Mouse (Mus musculus): ENCODE results near the gene Klk1b24. TPM values are rescaled to one million over a fixed set of nuclear protein-coding genes. Genes with fewer than 3 reads are reported as not detected.
"Not testable (repeated sequence)": the region's sequence is repeated elsewhere in the genome, so short reads cannot be mapped to it uniquely, and the experiment has no call there.

Gene Klk1b24
- polyA plus RNA-seq, 1 experiment from 2014 or later, result not detected

GRCm38 (mm10) chr7:44222335-44222734, 34.3 kb downstream of the Klk1b24 start:
- H3K9ac ChIP-seq (ENCODE audit: low read depth, low read length); H3K36me3 ChIP-seq (ENCODE audit: control insufficient read depth, insufficient read depth, low read length); H3K27ac ChIP-seq (ENCODE audit: low read depth, low read length); DNase-seq (ENCODE audit: low spot score); H3K4me1 ChIP-seq (replicated peaks; ENCODE audit: control insufficient read depth, insufficient read depth, low read length); H3K9me3 ChIP-seq (ENCODE audit: control insufficient read depth, low read length); ATAC-seq (replicated peaks; ENCODE audit: low FRiP score); H3K4me3 ChIP-seq (ENCODE audit: low read depth, low read length); H3K27me3 ChIP-seq (replicated peaks; ENCODE audit: control insufficient read depth, insufficient read depth, low read length); H3K4me2 ChIP-seq: not testable (repeated sequence)
- 54% methylated on average over 6 of the region's 6 CpGs for WGBS

GRCm38 (mm10) chr7:44225076-44225475, 37.0 kb downstream of the Klk1b24 start, which contains the start of gene Klk1:
TSS of gene Klk1 (plus strand) at chr7:44225360.
- Histone ChIP-seq H3K27me3 (replicated peaks; ENCODE audit: control insufficient read depth, insufficient read depth, low read length) (no peaks in the 10 kb centered on the region), H3K36me3 (ENCODE audit: control insufficient read depth, insufficient read depth, low read length) (no peaks in the 10 kb centered on the region)
- 62% methylated on average over 1 of the region's 1 CpGs for WGBS

GRCm38 (mm10) chr7:44235909-44236308, 47.9 kb downstream of the Klk1b24 start, which contains the start of gene Gm36864:
TSS of gene Gm36864 (plus strand) at chr7:44236177.
- Histone ChIP-seq H3K4me2 (no peak within 1 kb of the TSS), H3K27ac (ENCODE audit: low read depth, low read length) (no peak within 1 kb of the TSS), H3K9me3 (ENCODE audit: control insufficient read depth, low read length) (no peaks in the 10 kb centered on the region), H3K9ac (ENCODE audit: low read depth, low read length) (no peak within 1 kb of the TSS), H3K4me1 (replicated peaks; ENCODE audit: control insufficient read depth, insufficient read depth, low read length) (0 out of 2 replicates have a peak, but pooled peaks cover 3% of the 10 kb centered on the region), H3K4me3 (ENCODE audit: low read depth, low read length) (no peak within 1 kb of the TSS), H3K27me3 (replicated peaks; ENCODE audit: control insufficient read depth, insufficient read depth, low read length) (no peaks in the 10 kb centered on the region), H3K36me3 (ENCODE audit: control insufficient read depth, insufficient read depth, low read length) (no peaks in the 10 kb centered on the region)
- no peak for DNase-seq (ENCODE audit: low spot score)
- ATAC-seq (replicated peaks; ENCODE audit: low FRiP score), result no peak
- 73% methylated on average over 3 of the region's 3 CpGs for WGBS

More at GRCm38 (mm10) chr7:44225076-44225475, 37.0 kb downstream of the Klk1b24 start, which contains the start of gene Klk1:
- ATAC-seq (replicated peaks; ENCODE audit: low FRiP score) (no peak), DNase-seq (ENCODE audit: low spot score) (no peak)
- Histone ChIP-seq H3K9ac (ENCODE audit: low read depth, low read length) (no peak within 1 kb of the TSS), H3K27ac (ENCODE audit: low read depth, low read length) (no peak within 1 kb of the TSS), H3K4me1 (replicated peaks; ENCODE audit: control insufficient read depth, insufficient read depth, low read length) (no peaks in the 10 kb centered on the region), H3K4me3 (ENCODE audit: low read depth, low read length) (no peak within 1 kb of the TSS), H3K4me2 (no peak within 1 kb of the TSS), H3K9me3 (ENCODE audit: control insufficient read depth, low read length) (no peaks in the 10 kb centered on the region)

GRCm38 (mm10) chr7:44239913-44240312, 51.9 kb downstream of the Klk1b24 start:
- Histone ChIP-seq H3K36me3 (ENCODE audit: control insufficient read depth, insufficient read depth, low read length) (no peaks in the 10 kb centered on the region), H3K9me3 (ENCODE audit: control insufficient read depth, low read length) (no peaks in the 10 kb centered on the region), H3K4me3 (ENCODE audit: low read depth, low read length) (no peak overlapping the region), H3K9ac (ENCODE audit: low read depth, low read length) (no peak overlapping the region), H3K4me1 (replicated peaks; ENCODE audit: control insufficient read depth, insufficient read depth, low read length) (0 out of 2 replicates have a peak, but pooled peaks cover 3% of the 10 kb centered on the region), H3K4me2 (no peak overlapping the region), H3K27me3 (replicated peaks; ENCODE audit: control insufficient read depth, insufficient read depth, low read length) (no peaks in the 10 kb centered on the region), H3K27ac (ENCODE audit: low read depth, low read length) (no peak overlapping the region)
- DNase-seq (ENCODE audit: low spot score) (no peak), ATAC-seq (replicated peaks; ENCODE audit: low FRiP score) (no peak)
- whole genome bisulfite sequencing, result 34% methylated on average over 2 of the region's 2 CpGs

- WGBS, result 44% methylated on average over 1 of the region's 1 CpGs
- Histone ChIP-seq H3K4me2 (no peak overlapping the region), H3K27ac (ENCODE audit: low read depth, low read length) (no peak overlapping the region), H3K9ac (ENCODE audit: low read depth, low read length) (no peak overlapping the region), H3K4me1 (replicated peaks; ENCODE audit: control insufficient read depth, insufficient read depth, low read length) (peaks cover 10% of the 10 kb centered on the region), H3K36me3 (ENCODE audit: control insufficient read depth, insufficient read depth, low read length) (no peaks in the 10 kb centered on the region), H3K9me3 (ENCODE audit: control insufficient read depth, low read length) (no peaks in the 10 kb centered on the region), H3K27me3 (replicated peaks; ENCODE audit: control insufficient read depth, insufficient read depth, low read length) (no peaks in the 10 kb centered on the region), H3K4me3 (ENCODE audit: low read depth, low read length) (no peak overlapping the region)
- ATAC-seq (replicated peaks; ENCODE audit: low FRiP score) (no peak), DNase-seq (ENCODE audit: low spot score) (no peak)
Observed at GRCm38 (mm10) chr7:44240712-44241111, 52.7 kb downstream of the Klk1b24 start.

GRCm38 (mm10) chr7:44241163-44241562, 53.1 kb downstream of the Klk1b24 start:
- Histone ChIP-seq H3K27ac (ENCODE audit: low read depth, low read length) (no peak overlapping the region), H3K36me3 (ENCODE audit: control insufficient read depth, insufficient read depth, low read length) (no peaks in the 10 kb centered on the region), H3K9ac (ENCODE audit: low read depth, low read length) (no peak overlapping the region), H3K4me1 (replicated peaks; ENCODE audit: control insufficient read depth, insufficient read depth, low read length) (peaks cover 10% of the 10 kb centered on the region), H3K27me3 (replicated peaks; ENCODE audit: control insufficient read depth, insufficient read depth, low read length) (no peaks in the 10 kb centered on the region), H3K4me2 (no peak overlapping the region), H3K4me3 (ENCODE audit: low read depth, low read length) (no peak overlapping the region), H3K9me3 (ENCODE audit: control insufficient read depth, low read length) (no peaks in the 10 kb centered on the region)
- 57% methylated on average over 2 of the region's 2 CpGs for WGBS
- ATAC-seq (replicated peaks; ENCODE audit: low FRiP score), result no peak
- no peak for DNase-seq (ENCODE audit: low spot score)

Other genes starting within 250 kb of the Klk1b24 start
- gene Klk1b8, start 237.6 kb upstream of the Klk1b24 start, polyA plus RNA-seq (2014; fragmentation: Nextera tagmentation; extraction: Ambion mirVana), result not detected in 2 replicates
- not detected in 2 replicates for gene Klk1b1, start 221.5 kb upstream of the Klk1b24 start, polyA plus RNA-seq (2014; fragmentation: Nextera tagmentation; extraction: Ambion mirVana)
- not detected in 2 replicates for gene Klk1b9, start 212.2 kb upstream of the Klk1b24 start, polyA plus RNA-seq (2014; fragmentation: Nextera tagmentation; extraction: Ambion mirVana)
- not detected in 2 replicates for gene Klk1b11, start 192.4 kb upstream of the Klk1b24 start, polyA plus RNA-seq (2014; fragmentation: Nextera tagmentation; extraction: Ambion mirVana)
- gene Klk1b26, start 176.1 kb upstream of the Klk1b24 start, polyA plus RNA-seq (2014; fragmentation: Nextera tagmentation; extraction: Ambion mirVana), result not detected in 2 replicates
- not detected in 2 replicates for gene Klk1b27, start 135.9 kb upstream of the Klk1b24 start, polyA plus RNA-seq (2014; fragmentation: Nextera tagmentation; extraction: Ambion mirVana)
- not detected in 2 replicates for gene Klk1b21, start 85.9 kb upstream of the Klk1b24 start, polyA plus RNA-seq (2014; fragmentation: Nextera tagmentation; extraction: Ambion mirVana)
- not detected in 2 replicates for gene Klk1b22, start 75.6 kb upstream of the Klk1b24 start, polyA plus RNA-seq (2014; fragmentation: Nextera tagmentation; extraction: Ambion mirVana)
- not detected in 2 replicates for gene Klk1b16, start 51.5 kb upstream of the Klk1b24 start, polyA plus RNA-seq (2014; fragmentation: Nextera tagmentation; extraction: Ambion mirVana)
- not detected in 2 replicates for gene Klk1b3, start 10.0 kb downstream of the Klk1b24 start, polyA plus RNA-seq (2014; fragmentation: Nextera tagmentation; extraction: Ambion mirVana)
- gene Klk1b4, start 19.2 kb downstream of the Klk1b24 start, polyA plus RNA-seq (2014; fragmentation: Nextera tagmentation; extraction: Ambion mirVana), result not detected in 2 replicates
- not detected in 2 replicates for gene Klk1b5, start 27.7 kb downstream of the Klk1b24 start, polyA plus RNA-seq (2014; fragmentation: Nextera tagmentation; extraction: Ambion mirVana)
- gene Klk1, start 37.1 kb downstream of the Klk1b24 start, polyA plus RNA-seq (2014; fragmentation: Nextera tagmentation; extraction: Ambion mirVana), result not detected in 2 replicates
- not detected in 2 replicates for gene Gm36864, start 47.9 kb downstream of the Klk1b24 start, polyA plus RNA-seq (2014; fragmentation: Nextera tagmentation; extraction: Ambion mirVana)
- 1.5 and 2.0 TPM in 2 replicates for gene 1700028J19Rik, start 58.5 kb downstream of the Klk1b24 start, polyA plus RNA-seq (2014; fragmentation: Nextera tagmentation; extraction: Ambion mirVana)
- gene 2410002F23Rik, start 58.5 kb downstream of the Klk1b24 start, polyA plus RNA-seq (2014; fragmentation: Nextera tagmentation; extraction: Ambion mirVana), result 109 and 117 TPM in 2 replicates
- gene Acp4, start 69.1 kb downstream of the Klk1b24 start, polyA plus RNA-seq (2014; fragmentation: Nextera tagmentation; extraction: Ambion mirVana), result not detected in 2 replicates
- gene Gm15517, start 73.2 kb downstream of the Klk1b24 start, polyA plus RNA-seq (2014; fragmentation: Nextera tagmentation; extraction: Ambion mirVana), result not detected in 2 replicates
- gene Clec11a, start 118.7 kb downstream of the Klk1b24 start, polyA plus RNA-seq (2014; fragmentation: Nextera tagmentation; extraction: Ambion mirVana), result 0.90 and 1.1 TPM in 2 replicates
- gene Shank1, start 122.0 kb downstream of the Klk1b24 start, polyA plus RNA-seq (2014; fragmentation: Nextera tagmentation; extraction: Ambion mirVana), result 0.62 and 0.69 TPM in 2 replicates
- 0.35 and 0.40 TPM in 2 replicates for gene Syt3, start 195.9 kb downstream of the Klk1b24 start, polyA plus RNA-seq (2014; fragmentation: Nextera tagmentation; extraction: Ambion mirVana)
- gene 1700008O03Rik, start 197.6 kb downstream of the Klk1b24 start, polyA plus RNA-seq (2014; fragmentation: Nextera tagmentation; extraction: Ambion mirVana), result 0.83 and 0.93 TPM in 2 replicates
- 0.25 and 0.52 TPM in 2 replicates for gene Lrrc4b, start 240.8 kb downstream of the Klk1b24 start, polyA plus RNA-seq (2014; fragmentation: Nextera tagmentation; extraction: Ambion mirVana)

Data from liver, embryonic 11.5 days (tissue).